Mouse (Mus musculus): ENCODE results near the gene Smg7.
"Not testable (repeated sequence)": the region's sequence is repeated elsewhere in the genome, so short reads cannot be mapped to it uniquely, and the experiment has no call there.

Smg7 gene

DNA sequence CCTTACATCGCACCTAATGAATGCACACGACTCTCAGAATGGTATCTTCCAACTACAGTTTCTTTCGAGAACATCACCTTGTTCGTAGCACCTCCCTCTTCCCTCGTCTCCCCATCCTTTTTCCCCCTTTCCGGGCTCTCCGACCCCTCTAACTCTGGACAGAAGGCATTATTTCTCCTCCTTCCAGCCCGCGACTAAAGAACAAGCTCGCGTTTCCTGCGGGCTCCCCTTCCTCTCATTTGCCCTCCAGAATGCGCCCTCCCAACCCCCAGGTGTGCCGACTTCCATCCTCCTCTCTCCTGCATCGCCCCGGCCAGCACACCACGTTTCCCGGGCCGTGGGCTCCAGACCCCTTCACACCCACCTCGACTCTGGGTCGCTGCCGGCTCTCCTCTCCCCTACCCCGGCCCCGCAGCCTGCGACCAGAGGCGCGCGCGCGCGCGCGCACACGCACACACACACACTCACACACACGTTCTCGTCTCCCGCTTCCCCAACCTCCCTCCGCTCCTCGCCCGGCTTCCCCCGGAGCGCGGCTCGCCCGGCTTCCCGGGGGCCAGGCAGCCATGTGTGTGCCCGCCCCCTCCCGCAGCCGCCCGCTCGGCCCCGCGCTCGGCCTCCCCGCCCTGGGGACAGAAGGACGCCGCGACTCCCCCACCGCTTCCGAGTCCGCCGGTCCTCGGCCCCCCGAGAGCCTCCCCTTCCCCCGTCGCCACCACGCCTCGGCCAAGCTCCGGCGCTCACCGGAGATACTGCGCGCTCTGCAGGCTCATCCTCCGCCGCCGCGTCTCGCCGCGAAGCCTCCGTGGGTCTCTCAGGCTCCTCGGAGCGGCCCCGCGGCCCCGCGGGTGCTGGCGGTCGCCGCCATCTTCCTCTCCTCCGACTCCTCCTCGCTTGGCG, at the start of gene Smg7:
TSS of gene Smg7 (minus strand) at position 882 of the 900 bp plus-strand sequence.
- DNase-seq (ENCODE audit: low spot score): peak; percentile 15

DNA sequence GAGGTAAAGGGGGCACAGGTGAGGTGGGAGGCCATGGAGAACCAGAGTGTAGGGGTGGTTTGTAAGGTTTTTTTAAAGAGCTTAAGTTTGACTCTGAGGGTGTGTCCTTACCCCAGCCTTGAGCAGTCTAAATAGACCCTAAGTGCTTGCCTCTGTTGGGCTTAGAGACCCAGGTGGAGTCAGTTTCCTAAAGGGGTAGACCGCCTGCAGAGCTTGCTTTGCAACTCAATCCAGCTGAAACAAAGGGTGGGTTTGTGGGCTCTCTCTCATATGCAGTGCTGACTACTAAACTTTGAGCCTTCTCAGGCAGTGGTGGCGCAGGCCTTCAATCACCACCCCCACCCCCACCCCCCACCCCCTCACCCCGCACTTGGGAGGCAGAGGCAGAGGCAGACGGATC, 40.5 kb upstream of the Smg7 start:
- no peak for DNase-seq (ENCODE audit: low spot score)

DNA sequence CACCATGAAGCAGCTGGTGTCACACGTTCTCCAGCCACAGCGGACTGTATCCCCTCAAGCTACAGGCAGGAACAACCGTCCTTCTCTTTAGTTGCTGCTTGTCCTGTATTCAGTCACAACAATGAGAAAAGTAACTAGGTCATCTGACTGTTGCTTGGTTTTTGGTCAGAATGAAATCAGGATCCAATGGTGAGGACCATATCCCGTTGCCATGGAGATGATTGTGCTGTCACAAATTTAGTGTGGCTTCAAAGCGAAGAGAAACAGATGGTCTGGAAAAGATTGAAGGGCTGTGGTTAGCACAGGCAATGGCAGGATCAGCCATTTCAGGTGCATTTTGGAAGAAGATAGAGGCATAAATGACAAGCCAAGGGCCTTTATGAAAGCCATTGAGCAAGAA, 33.9 kb upstream of the Smg7 start:
- no peak for DNase-seq (ENCODE audit: low spot score)

DNA sequence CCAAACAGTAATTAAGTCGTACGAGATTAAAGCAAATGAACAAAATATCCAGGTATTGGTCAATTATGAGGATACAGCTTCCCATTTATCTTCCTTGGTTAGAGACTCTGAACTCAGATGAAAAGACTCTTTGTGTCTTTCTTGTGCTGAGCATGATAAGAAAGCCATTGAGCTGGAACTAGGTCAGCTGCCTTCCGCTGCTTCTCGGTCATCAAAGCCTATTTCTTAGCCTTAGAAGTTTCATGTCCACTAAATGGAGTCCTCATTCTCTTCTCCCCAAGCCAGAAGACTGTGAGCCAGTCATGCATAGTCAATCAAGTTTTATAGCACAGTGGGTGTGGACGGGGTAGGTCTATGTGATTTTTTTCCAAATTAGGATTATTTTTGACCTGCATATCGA, 33.0 kb upstream of the Smg7 start:
- no peak for DNase-seq (ENCODE audit: low spot score)

DNA sequence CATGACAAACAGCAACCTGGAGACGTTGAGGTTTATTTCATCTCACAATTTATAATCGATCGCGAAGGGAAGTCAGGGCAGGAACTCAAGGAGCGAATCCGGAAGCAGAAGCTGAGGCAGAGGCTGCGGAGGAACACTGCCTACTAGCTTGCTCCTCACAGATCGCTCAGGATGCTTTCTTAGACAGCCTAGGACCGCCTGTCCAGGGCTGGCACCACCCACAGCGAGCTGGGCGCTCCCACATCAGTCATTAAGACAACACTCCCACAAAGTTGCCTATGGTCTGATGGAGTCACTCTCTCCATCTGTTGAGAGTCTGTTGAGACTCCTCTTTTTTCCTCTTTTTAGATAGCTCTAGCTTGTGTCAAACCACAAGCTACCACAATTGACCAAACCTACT, 31.5 kb upstream of the Smg7 start:
- DNase-seq (ENCODE audit: low spot score): no peak

DNA sequence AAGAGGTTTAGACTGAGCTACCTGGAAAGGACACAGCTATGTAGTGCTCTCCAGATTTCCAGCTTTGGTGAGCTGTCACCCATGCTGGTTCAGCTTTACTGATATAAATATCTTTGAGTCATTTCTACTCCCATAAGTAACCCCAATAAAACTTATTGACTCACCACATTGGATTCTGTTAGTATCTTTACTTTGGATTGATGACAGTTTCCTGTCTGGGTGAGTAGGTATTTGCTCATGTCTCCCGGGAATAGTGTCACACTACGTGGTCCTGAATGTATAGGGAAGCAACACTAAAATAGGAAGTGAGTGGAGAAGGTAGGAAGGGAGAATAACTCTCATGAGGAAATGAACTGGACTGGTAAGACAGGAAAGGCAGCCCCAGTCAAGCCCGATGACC, 19.3 kb upstream of the Smg7 start:
- DNase-seq (ENCODE audit: low spot score): no peak

DNA sequence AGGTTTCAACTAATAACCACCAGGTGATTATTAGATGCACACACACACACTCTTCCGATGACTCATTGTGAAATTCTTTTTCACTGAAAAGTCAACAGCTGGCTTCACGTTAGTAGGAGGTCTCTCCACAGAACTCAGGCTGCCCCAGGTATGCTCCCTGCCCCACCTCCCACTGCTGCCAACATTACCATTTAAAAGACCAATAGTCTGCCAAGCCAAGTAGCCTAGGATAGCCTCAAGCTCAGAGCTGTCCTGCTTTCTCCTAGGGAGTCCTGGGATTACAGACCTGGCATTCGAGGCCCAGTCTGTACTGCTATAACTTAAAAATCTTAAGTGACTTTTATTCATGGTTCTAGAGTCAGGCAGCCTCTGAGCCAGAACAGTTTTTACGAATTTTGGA, 15.2 kb upstream of the Smg7 start:
- DNase-seq (ENCODE audit: low spot score): no peak

DNA sequence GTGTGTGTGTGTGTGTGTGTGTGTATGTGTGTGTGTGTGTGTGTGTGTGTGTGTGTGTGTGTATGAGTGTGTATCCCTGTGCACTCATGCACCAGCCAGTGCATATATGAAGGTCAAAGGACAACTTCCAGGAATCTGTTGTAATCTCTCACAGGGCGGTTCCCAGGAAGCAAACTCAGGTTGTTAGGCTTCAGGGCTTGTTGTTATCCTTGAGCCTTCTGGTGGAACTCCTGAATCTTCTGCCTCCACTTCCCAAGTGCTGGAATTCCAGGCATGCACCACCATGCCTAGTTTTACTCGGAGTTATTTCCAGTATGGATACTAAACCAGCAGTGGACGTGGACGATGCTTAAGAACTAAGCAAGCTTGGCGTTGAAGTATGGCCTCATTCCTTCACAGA, 14.5 kb upstream of the Smg7 start:
- DNase-seq (ENCODE audit: low spot score): no peak

DNA sequence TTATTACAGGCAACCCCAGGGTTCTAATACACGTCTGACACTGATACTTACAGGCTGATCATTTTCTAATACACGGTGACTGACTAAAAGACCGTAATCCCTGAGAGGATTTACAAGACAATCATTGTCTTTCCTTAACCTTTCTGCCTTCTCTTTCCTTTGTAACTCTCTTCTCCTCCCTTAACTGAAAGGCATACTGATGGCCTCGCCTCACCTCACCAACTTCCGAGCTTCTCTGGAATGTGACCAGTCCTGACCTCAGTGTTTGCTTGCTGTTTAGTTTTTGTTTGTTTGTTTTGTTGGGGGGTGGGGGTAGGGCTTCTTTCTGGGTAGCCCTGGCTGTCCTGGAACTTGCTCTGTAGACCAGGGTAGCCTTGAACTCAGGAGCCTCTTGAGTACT, 13.3 kb upstream of the Smg7 start:
- DNase-seq (ENCODE audit: low spot score): no peak

DNA sequence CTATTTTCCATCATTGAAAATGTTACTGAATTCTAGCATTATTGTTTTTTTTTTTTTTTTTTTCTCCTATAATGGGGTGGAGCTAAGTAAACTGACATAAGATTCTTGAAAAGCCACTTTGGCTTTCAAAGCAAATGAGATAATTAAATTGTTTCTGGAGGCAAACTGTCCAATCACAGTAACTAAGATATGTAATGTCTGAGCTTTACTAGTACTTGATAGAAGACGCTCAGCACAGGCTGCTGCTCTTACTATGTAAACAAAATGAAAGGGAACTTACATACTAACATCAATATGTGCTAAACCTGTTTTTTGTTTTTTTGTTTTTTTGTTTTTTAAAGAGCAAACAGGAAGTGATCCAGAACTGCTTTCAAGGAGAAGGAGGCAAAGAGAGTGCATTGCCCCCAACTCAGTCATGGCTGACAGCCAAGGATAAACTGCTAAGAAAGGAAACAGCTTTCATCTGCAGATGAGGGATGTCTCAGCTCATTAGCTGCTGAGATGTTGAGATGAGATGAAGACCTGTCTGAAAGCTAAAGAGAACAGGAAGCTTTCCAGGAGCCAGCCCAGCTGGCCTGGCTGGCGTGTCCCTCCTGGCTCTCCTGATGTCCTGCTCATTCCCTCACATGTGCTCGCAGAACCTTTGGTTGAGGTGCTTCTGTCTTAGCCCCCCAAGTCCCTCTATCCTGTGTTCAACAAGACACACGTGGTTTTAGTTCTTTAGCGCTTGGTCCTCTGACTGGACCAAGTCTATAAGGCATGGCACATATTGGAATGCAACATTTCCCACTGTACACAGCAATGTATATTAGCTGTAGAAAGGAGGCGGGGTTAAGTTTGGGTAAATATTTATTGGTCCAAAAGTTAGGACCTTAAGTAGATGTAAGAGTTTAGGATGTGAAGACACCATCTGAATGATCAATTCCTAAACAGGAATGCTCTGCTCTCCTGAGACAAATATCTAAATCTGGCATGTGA, 11.3 kb upstream of the Smg7 start:
- no peak for DNase-seq (ENCODE audit: low spot score)

DNA sequence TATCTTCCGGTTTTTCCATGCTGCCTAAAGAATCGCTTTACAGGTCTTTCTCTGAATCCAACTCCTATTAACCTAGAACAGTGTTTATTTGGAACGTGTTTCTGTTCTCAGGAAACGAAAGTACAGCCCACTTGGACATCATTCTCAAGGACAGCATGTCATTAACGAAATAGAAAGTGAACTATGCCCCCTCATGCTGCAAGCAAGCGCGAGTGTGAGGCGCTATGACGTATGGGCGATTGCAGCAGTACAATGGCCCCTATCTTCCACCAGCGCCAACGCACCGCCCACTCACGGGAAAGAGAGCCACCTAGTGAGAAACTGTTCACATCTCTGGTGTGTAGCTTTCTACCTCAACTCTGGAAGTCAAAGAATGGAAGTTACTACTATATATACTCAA, 2.0 kb upstream of the Smg7 start:
- DNase-seq (ENCODE audit: low spot score): peak; percentile 66

DNA sequence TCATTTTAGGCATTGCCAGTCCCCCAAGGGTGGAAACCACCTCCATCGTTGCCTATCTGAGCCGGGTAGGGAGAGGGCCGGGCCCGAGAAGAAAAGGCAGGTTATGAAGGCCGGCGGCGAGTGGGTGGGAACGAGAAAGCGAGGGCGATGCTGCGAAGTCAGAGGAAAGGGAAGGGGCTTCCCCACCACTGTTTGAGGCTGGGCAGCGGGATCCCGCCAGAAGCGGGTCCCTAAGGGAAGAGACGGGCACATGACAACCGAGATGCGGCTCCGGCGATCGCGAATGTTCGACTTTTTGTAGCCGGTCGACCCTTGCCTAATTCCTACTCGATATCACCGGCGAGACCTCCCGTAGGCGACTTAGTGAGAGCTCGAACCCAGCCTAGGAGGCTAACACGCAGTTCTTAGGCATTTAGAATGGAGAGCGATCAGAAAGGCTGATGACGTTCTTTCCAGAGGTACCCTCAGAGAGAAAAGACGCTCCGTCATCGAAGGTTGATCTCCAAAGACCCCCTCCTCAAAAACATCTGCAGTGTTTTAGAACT, 1.2 kb upstream of the Smg7 start:
- DNase-seq (ENCODE audit: low spot score): no peak

DNA sequence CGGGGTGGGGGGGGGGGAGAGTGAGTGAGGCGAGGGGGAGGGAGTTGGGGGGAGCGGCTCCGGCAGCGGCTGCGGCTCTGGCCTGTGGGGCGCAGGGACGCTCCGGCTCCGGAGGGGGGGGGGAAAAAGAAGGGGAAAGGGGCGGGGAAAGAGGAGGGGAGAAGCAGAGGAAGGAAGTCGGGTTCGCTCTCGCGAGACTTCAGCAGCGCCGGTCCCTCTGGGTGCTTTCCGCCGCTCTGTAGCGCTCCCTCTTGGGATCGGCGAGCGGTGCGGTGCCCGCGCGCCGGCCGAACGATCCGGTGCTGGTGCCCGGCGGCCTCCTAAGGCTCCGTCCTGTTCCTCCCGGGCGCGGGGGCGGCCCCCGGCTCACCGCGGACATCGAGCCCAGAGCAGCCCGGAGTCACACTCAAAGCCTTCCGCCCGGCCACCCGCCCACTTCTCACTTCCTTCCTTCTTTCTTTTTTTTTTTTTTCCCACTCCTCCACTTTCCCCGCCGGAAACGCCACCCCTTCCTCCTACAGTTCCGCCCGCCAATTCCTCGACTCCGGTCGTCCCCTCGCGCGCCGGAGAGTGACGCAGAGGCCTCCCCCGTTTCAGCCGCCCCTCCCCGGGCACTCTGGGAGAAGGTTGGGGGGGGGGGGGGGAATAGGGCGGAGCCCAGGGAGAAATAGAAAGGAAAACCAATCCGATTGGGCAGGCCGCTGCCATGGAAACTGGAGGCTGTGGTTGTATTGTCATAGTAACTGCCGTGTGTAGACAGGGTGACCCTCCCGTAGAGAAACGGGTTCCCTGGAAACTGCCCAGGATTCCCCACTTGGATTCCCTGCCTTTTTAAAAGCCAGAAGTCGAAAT, 445 bp upstream of the Smg7 start:
- peak; percentile 85 for DNase-seq (ENCODE audit: low spot score)

DNA sequence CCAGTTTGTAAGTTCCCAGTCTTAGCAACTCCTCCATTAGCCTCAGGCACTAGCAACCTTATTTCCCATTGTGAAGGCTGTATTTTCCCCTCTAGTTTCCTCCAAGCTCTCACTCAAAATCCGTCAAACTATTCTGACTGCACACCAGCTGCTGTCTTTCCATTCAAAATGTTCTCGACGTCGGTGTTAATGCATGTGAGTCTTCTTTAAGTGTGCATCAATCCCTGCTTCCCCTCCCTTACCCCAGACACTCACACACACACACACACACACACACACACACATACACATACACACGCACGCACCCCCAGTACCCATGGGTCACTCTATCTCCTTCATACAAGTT, 1.1 kb downstream of the Smg7 start:
- no peak for DNase-seq (ENCODE audit: low spot score)

DNA sequence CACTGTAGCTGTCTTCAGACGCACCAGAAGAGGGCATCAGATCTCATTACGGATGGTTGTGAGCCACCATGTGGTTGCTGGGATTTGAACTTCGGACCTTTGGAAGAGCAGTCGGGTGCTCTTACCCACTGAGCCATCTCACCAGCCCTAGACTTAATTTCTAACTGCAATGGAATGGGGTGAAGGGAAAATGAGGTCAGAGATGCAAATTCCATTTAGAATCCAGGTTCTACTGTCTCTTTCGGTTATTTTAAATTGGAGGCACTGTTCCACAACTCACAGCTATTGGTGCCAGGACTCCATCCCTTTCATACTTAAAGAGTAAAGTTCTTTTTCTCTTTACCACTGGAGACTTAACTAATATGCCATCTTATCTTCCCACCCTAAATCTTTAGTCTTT, 14.4 kb downstream of the Smg7 start:
- DNase-seq (ENCODE audit: low spot score): not testable (repeated sequence)

DNA sequence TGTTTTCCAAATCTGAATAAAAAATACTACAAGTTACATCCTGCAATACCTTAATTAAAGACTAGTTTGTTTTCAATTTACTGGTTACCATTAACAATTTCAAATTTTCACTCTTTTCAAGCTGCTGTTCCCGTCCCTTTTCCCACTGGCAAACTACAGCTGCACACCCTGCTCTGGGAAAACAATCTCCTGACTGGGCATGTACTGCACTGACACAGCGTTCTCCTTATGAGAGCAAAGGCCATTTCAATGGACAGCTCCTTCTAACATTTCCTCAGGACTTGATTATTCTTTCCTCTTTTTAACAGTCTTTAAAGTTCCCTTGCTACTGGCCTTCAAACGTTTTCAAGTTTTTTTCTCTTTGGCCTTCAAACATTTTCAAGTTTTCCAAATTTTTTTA, 31.4 kb downstream of the Smg7 start:
- DNase-seq (ENCODE audit: low spot score): no peak

DNA sequence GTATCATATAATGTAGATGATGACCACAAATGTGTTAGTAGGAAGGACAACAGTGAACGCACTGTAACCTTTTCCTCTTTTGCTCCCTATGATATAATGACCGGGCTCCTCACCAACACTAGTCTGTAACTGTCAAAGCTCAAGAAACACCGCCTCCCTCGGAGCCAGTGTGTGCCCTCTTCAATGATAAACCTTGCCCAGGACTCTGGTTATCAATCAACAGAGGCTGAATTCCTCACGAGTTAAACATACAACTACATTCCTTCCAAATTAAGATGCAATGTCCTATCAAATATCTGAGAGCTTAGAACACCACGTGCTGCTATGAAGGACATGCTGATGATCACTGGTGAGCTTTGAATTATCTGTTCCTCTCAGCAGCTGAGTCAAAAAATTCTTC, 32.5 kb downstream of the Smg7 start:
- DNase-seq (ENCODE audit: low spot score): no peak

DNA sequence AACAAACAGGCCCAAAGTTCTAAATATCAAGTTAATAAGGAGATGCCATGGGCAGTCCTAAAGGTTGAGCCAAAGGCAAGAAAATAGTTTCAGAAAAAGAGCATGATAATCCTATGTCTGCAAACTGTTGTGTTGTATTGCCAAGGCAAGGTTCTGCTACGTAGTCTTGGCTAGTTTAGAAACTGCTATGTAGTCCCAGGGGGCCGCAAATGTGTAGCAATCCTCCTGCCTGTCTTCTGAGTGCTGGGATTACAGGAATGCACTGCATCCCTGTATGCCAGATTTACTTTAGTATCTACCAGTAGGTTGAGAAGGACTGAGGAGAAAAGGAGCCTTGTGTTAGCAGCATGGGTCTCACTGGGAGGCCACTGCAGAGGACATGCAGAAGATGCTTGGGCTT, 55.6 kb downstream of the Smg7 start:
- DNase-seq (ENCODE audit: low spot score): no peak

DNA sequence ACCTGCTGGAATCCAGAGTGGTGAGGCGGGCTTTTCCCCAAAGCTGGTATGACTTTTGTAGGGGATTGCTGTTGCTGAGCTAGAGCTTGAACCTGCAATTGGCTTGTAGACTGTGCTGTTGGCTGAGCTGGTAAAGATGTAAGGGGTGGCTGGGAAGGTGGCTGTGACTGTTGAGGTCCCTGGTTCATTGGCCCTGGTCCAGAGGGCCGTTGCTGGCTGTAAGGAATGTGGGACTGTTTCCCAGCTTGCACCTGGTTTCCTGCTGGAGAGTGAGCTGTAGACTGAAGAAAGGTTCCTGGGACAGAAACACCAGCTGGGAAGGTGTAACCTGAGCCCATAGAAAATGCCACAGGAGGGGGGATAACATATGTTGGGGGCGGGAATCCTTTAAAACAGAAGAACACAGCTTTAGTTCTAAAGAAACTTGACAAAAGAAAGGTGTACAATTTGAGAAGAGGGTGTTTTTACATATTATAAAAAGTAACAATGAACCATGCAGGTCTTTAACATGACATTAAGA, 57.2 kb downstream of the Smg7 start:
- DNase-seq (ENCODE audit: low spot score): no peak

DNA sequence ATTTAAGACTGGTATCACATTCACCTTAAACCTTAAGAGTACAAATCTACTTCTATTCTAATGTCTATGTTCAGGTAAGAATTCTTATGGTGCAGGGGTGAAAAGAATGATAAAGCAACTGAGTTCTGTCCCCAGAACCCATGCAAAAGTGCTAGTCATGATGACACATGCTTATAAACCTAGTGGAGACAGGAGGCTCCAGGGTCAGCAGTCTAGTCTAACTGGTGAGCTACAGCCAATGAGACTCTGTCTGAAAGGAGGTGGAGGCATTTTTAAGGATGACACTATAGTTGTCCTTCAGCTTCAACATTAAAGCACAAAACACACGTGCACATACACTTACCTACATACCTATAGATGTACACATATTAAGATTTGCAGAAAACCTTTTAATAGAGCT, 57.8 kb downstream of the Smg7 start:
- no peak for DNase-seq (ENCODE audit: low spot score)

DNA sequence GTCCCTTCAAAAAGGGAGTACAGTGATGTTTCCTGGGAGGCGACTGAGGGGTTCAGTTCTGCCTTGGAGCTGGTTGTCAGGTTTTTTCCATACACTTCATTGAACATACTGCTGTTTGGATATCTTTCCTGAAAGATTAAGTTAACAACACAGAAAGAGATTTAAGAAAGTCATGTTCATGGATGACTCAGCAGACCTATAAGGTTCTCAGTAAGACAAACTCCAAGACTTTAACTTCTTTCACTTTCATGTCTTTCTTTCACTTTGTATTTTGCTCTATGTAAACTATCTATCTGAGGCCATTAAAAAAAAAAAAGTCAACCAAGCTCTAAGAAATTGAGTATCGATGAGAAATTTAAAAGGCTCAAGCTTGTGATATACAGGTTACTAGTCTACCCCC, 61.4 kb downstream of the Smg7 start:
- no peak for DNase-seq (ENCODE audit: low spot score)

DNA sequence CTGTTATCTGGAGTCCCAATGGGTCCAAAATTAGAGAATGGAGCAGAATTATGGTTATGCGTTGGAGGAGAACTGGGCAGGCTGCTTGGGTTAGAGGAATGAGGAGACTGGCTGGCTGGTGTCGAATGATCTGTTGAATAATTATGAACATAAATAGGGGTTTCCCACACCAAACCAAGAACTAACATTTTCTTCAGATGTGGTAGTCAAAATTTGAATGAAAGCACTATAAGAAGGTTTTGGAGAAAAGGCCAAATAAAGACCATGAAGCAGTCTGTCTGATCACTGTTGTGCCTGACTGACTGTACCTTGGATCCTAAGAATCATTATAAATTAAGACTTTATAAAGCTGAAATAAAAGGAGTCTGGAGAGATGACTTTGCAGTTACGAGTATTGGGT, 62.1 kb downstream of the Smg7 start:
- DNase-seq (ENCODE audit: low spot score): no peak

Measured in urinary bladder, postnatal 25 days (tissue).